Mouse (Mus musculus) bone marrow macrophage, adult 2 months (primary cell): ENCODE results near the gene Amigo2.

Source experiments
- CTCF ChIP-seq: IDR thresholded peaks from 2 replicates; pipeline ENCODE4 v1.5.1; 2012; ENCODE audit warnings: low read depth, mild to moderate bottlenecking, low read length, moderate library complexity
- POLR2A ChIP-seq: IDR thresholded peaks from 2 replicates; pipeline ENCODE4 v1.6.1; 2012; ENCODE audit warnings: mild to moderate bottlenecking, low read depth, low read length, borderline replicate concordance

- TF ChIP-seq POLR2A (no peak), CTCF (no peak)
These were observed 31.4 kb upstream of the Amigo2 start for GRCm38 (mm10) chr15:97278340-97278948.
